Mouse (Mus musculus) hindbrain, embryonic 14.5 days (tissue): ENCODE measurements at regions not wholly inside any gene's neighbourhood (a gene's known extent, or its start where the extent isn't known, plus 50 kb on each side); places are given as distances from the start of the nearest gene placed in this dataset.

ENCODE experiments used
- ATAC-seq: fragments of 200-750 bp; cut with Nextera tagmentation; 2 replicates; pipeline ENCODE4 v1.8.0; 2017; ENCODE audit warnings: moderate number of reproducible peaks, mild to moderate bottlenecking, moderate TSS enrichment, moderate library complexity; ENCODE audit not compliant: low FRiP score
- DNase-seq: peaks from one replicate; pipeline ENCODE4 v3.0.0-alpha.2; 2015; ENCODE audit warnings: low spot score
- H3K27ac ChIP-seq: fragments of 300-500 bp; sonication (generic); 2 replicates; pipeline ENCODE4 v1.5.1; 2014; ENCODE audit warnings: mild to moderate bottlenecking, moderate library complexity
- H3K27me3 ChIP-seq: fragments of 300-500 bp; sonication (generic); 2 replicates; pipeline ENCODE4 v1.6.1; 2014; ENCODE audit warnings: mild to moderate bottlenecking, low read length, mixed read lengths; ENCODE audit not compliant: control insufficient read depth, insufficient read depth
- H3K36me3 ChIP-seq: fragments of 300-500 bp; sonication (generic); replicated peaks from 2 replicates; pipeline ENCODE4 v1.6.1; 2014; ENCODE audit not compliant: control insufficient read depth, insufficient read depth
- H3K4me1 ChIP-seq: fragments of 300-500 bp; sonication (generic); replicated peaks from 2 replicates; pipeline ENCODE4 v1.6.1; 2014; ENCODE audit warnings: antibody characterized with exemption, low read length, mixed read lengths; ENCODE audit not compliant: control insufficient read depth, insufficient read depth
- H3K4me2 ChIP-seq: fragments of 300-500 bp; sonication (generic); replicated peaks from 2 replicates; pipeline ENCODE4 v1.6.1; 2014; ENCODE audit warnings: mild to moderate bottlenecking, moderate library complexity
- H3K4me3 ChIP-seq: fragments of 300-500 bp; sonication (generic); replicated peaks from 2 replicates; pipeline ENCODE4 v1.5.1; 2014; ENCODE audit warnings: mild to moderate bottlenecking, low read length
- H3K9ac ChIP-seq: fragments of 300-500 bp; sonication (generic); 2 replicates; pipeline ENCODE4 v1.6.1; 2014
- H3K9me3 ChIP-seq: fragments of 300-500 bp; sonication (generic); 2 replicates; pipeline ENCODE4 v1.6.1; 2016; ENCODE audit warnings: low read length; ENCODE audit not compliant: control insufficient read depth
- WGBS: fragments of 180-500 bp; shearing (Covaris S2); extraction: QIAGEN DNeasy Blood & Tissue Kit; methylation state at CpG from one replicate; pipeline ENCODE4 v1.1.7; 2014; 5-methylcytosine and 5-hydroxymethylcytosine counted together

DNA sequence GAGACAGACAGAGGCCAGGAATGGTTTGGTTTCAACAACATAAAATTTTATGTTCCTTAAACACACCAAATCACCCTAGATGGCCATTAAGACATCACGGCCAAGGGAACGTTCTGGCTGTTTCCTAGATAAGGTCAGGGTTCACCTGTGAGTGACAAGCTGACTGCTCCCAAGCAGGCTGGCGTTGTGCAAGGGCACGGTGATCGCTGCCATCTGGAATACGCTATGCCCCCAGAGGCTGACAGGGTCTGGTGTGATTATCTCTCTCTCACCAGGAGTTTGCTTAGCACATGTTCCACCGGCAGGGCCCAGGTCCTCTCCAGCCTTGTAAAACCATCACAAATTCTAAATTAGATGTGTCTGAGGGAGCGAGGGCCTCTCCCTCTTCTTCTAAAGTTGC, 167.0 kb downstream of the Cyp26b1 start:
- DNase-seq: no peak
- Histone ChIP-seq H3K4me3 (no peak overlapping the region), H3K9me3 (no peaks in the 10 kb centered on the region), H3K4me2 (no peak overlapping the region), H3K36me3 (no peaks in the 10 kb centered on the region), H3K4me1 (no peaks in the 10 kb centered on the region), H3K27ac (no peak overlapping the region), H3K27me3 (no peaks in the 10 kb centered on the region; the same call in 1 of the 2 replicates), H3K9ac (no peak overlapping the region)
- WGBS: 67% methylated on average over 8 of the region's 8 CpGs
- no peak for ATAC-seq

DNA sequence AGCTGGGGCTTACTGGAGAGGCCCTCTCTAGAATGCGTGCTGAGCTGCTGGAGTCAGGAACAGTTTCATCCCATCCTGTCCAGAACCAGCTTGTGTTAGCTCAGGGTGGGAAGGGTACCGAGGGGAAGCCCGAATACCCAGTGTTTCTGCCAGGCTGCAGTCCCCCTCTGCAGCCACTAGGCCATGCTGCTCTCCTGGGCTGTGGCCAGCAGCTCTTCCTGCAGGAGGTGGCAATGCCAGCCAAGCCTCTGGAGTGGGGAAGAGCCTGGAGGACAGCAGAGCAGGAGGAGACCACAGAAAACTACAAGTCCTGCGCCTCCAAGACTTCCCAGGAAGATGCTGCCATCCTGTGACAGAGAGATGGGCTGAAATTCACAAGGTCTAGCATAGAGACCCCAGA, 167.9 kb downstream of the Cyp26b1 start:
- ATAC-seq (no peak; the same call in 1 of the 2 replicates), DNase-seq (peak; percentile 56)
- 39% methylated on average over 4 of the region's 4 CpGs for WGBS
- H3K4me2 ChIP-seq: no peak overlapping the region
- no peak overlapping the region for H3K27ac ChIP-seq
- no peak overlapping the region for H3K9ac ChIP-seq
- no peaks in the 10 kb centered on the region for H3K4me1 ChIP-seq
- H3K4me3 ChIP-seq: no peak overlapping the region
- H3K9me3 ChIP-seq: no peaks in the 10 kb centered on the region
- no peaks in the 10 kb centered on the region for H3K36me3 ChIP-seq
- no peaks in the 10 kb centered on the region; the same call in 1 of the 2 replicates for H3K27me3 ChIP-seq

- H3K4me3 ChIP-seq: no peak overlapping the region
- ATAC-seq (no peak), DNase-seq (no peak)
- no peaks in the 10 kb centered on the region for H3K36me3 ChIP-seq
- no peaks in the 10 kb centered on the region for H3K9me3 ChIP-seq
- no peaks in the 10 kb centered on the region for H3K4me1 ChIP-seq
- no peak overlapping the region for H3K27ac ChIP-seq
- H3K27me3 ChIP-seq: no peaks in the 10 kb centered on the region
- no peak overlapping the region for H3K9ac ChIP-seq
- WGBS: 59% methylated on average over 3 of the region's 3 CpGs
- H3K4me2 ChIP-seq: no peak overlapping the region
Measured at GRCm38 (mm10) chr6:84422946-84423345, 170.8 kb downstream of the Cyp26b1 start.

- DNase-seq: no peak
- Histone ChIP-seq H3K4me1 (no peaks in the 10 kb centered on the region), H3K36me3 (no peaks in the 10 kb centered on the region), H3K4me2 (no peak overlapping the region), H3K27ac (no peak overlapping the region), H3K9ac (no peak overlapping the region), H3K27me3 (no peaks in the 10 kb centered on the region), H3K9me3 (no peaks in the 10 kb centered on the region), H3K4me3 (no peak overlapping the region)
- no peak for ATAC-seq
- 91% methylated on average over 2 of the region's 2 CpGs for WGBS
Measured at GRCm38 (mm10) chr6:84419691-84420090, 174.0 kb downstream of the Cyp26b1 start.

GRCm38 (mm10) chr6:84419281-84419680, 174.4 kb downstream of the Cyp26b1 start:
- H3K36me3 ChIP-seq: no peaks in the 10 kb centered on the region
- no peak overlapping the region for H3K4me2 ChIP-seq
- ATAC-seq (no peak), DNase-seq (no peak)
- no peak overlapping the region for H3K4me3 ChIP-seq
- H3K9ac ChIP-seq: no peak overlapping the region
- no peaks in the 10 kb centered on the region for H3K9me3 ChIP-seq
- no peaks in the 10 kb centered on the region for H3K27me3 ChIP-seq
- WGBS: 70% methylated on average over 2 of the region's 2 CpGs
- H3K4me1 ChIP-seq: no peaks in the 10 kb centered on the region
- H3K27ac ChIP-seq: no peak overlapping the region

GRCm38 (mm10) chr6:84416992-84417636, 176.6 kb downstream of the Cyp26b1 start:
- no peak for DNase-seq

DNA sequence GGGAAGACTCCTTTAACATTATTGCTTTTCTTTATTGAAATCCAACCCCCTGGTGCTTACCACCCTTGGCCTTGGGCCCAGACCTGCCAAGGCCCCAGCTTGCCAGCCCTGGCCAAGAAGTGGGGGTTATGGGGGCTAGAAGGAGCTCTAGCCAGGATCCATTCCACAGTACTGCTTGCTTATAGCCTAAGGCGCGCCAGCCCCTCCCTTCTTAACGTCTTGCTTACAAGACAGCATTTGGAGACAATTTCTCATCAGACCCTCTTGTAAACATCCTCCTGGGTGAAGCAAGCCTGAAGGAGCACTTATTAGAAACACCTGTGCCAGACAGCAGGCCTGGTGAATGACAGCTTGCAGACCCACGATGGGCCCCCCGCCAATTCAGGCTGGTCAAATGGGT, 179.3 kb downstream of the Cyp26b1 start:
- 75% methylated on average over 5 of the region's 5 CpGs for WGBS
- DNase-seq (no peak), ATAC-seq (no peak; the same call in 1 of the 2 replicates)
- no peaks in the 10 kb centered on the region for H3K4me1 ChIP-seq
- H3K9ac ChIP-seq: no peak overlapping the region
- H3K9me3 ChIP-seq: no peaks in the 10 kb centered on the region
- no peak overlapping the region for H3K27ac ChIP-seq
- no peaks in the 10 kb centered on the region for H3K27me3 ChIP-seq
- no peak overlapping the region for H3K4me3 ChIP-seq
- no peak overlapping the region for H3K4me2 ChIP-seq
- no peaks in the 10 kb centered on the region for H3K36me3 ChIP-seq

More at GRCm38 (mm10) chr6:84416992-84417636, 176.6 kb downstream of the Cyp26b1 start:
- Histone ChIP-seq H3K4me3 (no peak overlapping the region), H3K4me1 (no peaks in the 10 kb centered on the region), H3K27me3 (no peaks in the 10 kb centered on the region), H3K9ac (no peak overlapping the region), H3K9me3 (no peaks in the 10 kb centered on the region), H3K27ac (no peak overlapping the region), H3K4me2 (no peak overlapping the region), H3K36me3 (no peaks in the 10 kb centered on the region)
- no peak for ATAC-seq
- 70% methylated on average over 11 of the region's 11 CpGs for WGBS

- Histone ChIP-seq H3K36me3 (no peaks in the 10 kb centered on the region), H3K4me2 (no peak overlapping the region), H3K27ac (no peak overlapping the region), H3K27me3 (no peaks in the 10 kb centered on the region), H3K4me1 (no peaks in the 10 kb centered on the region), H3K4me3 (no peak overlapping the region), H3K9me3 (no peaks in the 10 kb centered on the region), H3K9ac (no peak overlapping the region)
- WGBS: 91% methylated on average over 10 of the region's 10 CpGs
- no peak for DNase-seq
- no peak for ATAC-seq
Measured at GRCm38 (mm10) chr6:84409863-84410513, 183.7 kb downstream of the Cyp26b1 start.

GRCm38 (mm10) chr6:84408513-84408912, 185.2 kb downstream of the Cyp26b1 start:
- no peak overlapping the region for H3K4me3 ChIP-seq
- DNase-seq (no peak), ATAC-seq (no peak)
- H3K9me3 ChIP-seq: no peaks in the 10 kb centered on the region
- no peaks in the 10 kb centered on the region for H3K4me1 ChIP-seq
- H3K4me2 ChIP-seq: no peak overlapping the region
- 77% methylated on average over 5 of the region's 5 CpGs for WGBS
- no peaks in the 10 kb centered on the region for H3K36me3 ChIP-seq
- no peaks in the 10 kb centered on the region for H3K27me3 ChIP-seq
- no peak overlapping the region for H3K27ac ChIP-seq
- H3K9ac ChIP-seq: no peak overlapping the region
